Mouse (Mus musculus): ENCODE measurements around the gene Olfr1354. TPM values are rescaled to one million over a fixed set of nuclear protein-coding genes. Genes with fewer than 3 reads are reported as not detected.
"Not testable (repeated sequence)": the region's sequence is repeated elsewhere in the genome, so short reads cannot be mapped to it uniquely, and the experiment has no call there.

Gene Olfr1354
- polyA plus RNA-seq (2016; fragmentation: Nextera tagmentation; extraction: Ambion mirVana): not detected in 2 replicates

- H3K36me3 ChIP-seq; H3K27ac ChIP-seq; H3K27me3 ChIP-seq (replicated peaks); H3K4me2 ChIP-seq; H3K4me1 ChIP-seq; H3K9me3 ChIP-seq (replicated peaks); H3K9ac ChIP-seq; ATAC-seq; H3K4me3 ChIP-seq: not testable (repeated sequence)
- 58% methylated on average over 1 of the region's 1 CpGs for WGBS (ENCODE audit: insufficient replicate concordance)
Observed at GRCm38 (mm10) chr10:78912871-78913270, at the start of gene Olfr1354. Gene Olfr1354 (plus strand): TSS chr10:78913171.

- Histone ChIP-seq H3K27ac (no peak within 1 kb of the TSS), H3K4me1 (no peaks in the 10 kb centered on the region), H3K4me2 (no peak within 1 kb of the TSS), H3K27me3 (replicated peaks) (no peaks in the 10 kb centered on the region), H3K9me3 (replicated peaks) (peaks cover 9% of the 10 kb centered on the region), H3K4me3 (no peak within 1 kb of the TSS), H3K36me3 (no peaks in the 10 kb centered on the region), H3K9ac (no peak within 1 kb of the TSS)
- no peak for ATAC-seq
- WGBS (ENCODE audit: insufficient replicate concordance): 41% methylated on average over 2 of the region's 2 CpGs
Observed at GRCm38 (mm10) chr10:78875240-78875639, 37.7 kb upstream of the Olfr1354 start, which contains the start of gene Olfr1355. Gene Olfr1355 (plus strand): TSS chr10:78875540.

GRCm38 (mm10) chr10:78950336-78950735 lies 37.4 kb downstream of the Olfr1354 start, which contains the start of gene Olfr8:
Gene Olfr8 (plus strand): TSS chr10:78950636.
- WGBS (ENCODE audit: insufficient replicate concordance): 78% methylated on average over 1 of the region's 1 CpGs

GRCm38 (mm10) chr10:78963009-78963408 lies 50.0 kb downstream of the Olfr1354 start, which contains the start of gene Olfr1353:
Gene Olfr1353 (plus strand): TSS chr10:78963309.
- H3K9ac ChIP-seq; H3K4me2 ChIP-seq; H3K36me3 ChIP-seq; H3K9me3 ChIP-seq (replicated peaks); ATAC-seq; H3K27me3 ChIP-seq (replicated peaks); H3K4me3 ChIP-seq; H3K27ac ChIP-seq; H3K4me1 ChIP-seq: not testable (repeated sequence)

More at GRCm38 (mm10) chr10:78950336-78950735, 37.4 kb downstream of the Olfr1354 start, which contains the start of gene Olfr8:
- not testable (repeated sequence) for H3K4me2 ChIP-seq; H3K27ac ChIP-seq; H3K9me3 ChIP-seq (replicated peaks); H3K4me1 ChIP-seq; H3K36me3 ChIP-seq; H3K4me3 ChIP-seq; H3K27me3 ChIP-seq (replicated peaks); H3K9ac ChIP-seq; ATAC-seq

Other genes with a start within 250 kb of the Olfr1354 start
- gene Casp14, start 194.9 kb upstream of the Olfr1354 start, polyA plus RNA-seq (2016; fragmentation: Nextera tagmentation; extraction: Ambion mirVana): not detected in 2 replicates
- gene Ccdc105, start 160.1 kb upstream of the Olfr1354 start, polyA plus RNA-seq (2016; fragmentation: Nextera tagmentation; extraction: Ambion mirVana): not detected in 2 replicates
- gene Slc1a6, start 132.7 kb upstream of the Olfr1354 start, polyA plus RNA-seq (2016; fragmentation: Nextera tagmentation; extraction: Ambion mirVana): 0.61 and 0.78 TPM in 2 replicates
- gene Olfr1356, start 61.0 kb upstream of the Olfr1354 start, polyA plus RNA-seq (2016; fragmentation: Nextera tagmentation; extraction: Ambion mirVana): not detected in 2 replicates
- not detected in 2 replicates for gene Olfr1355, start 37.6 kb upstream of the Olfr1354 start, polyA plus RNA-seq (2016; fragmentation: Nextera tagmentation; extraction: Ambion mirVana)
- not detected in 2 replicates for gene Olfr8, start 37.5 kb downstream of the Olfr1354 start, polyA plus RNA-seq (2016; fragmentation: Nextera tagmentation; extraction: Ambion mirVana)
- gene Olfr1353, start 50.1 kb downstream of the Olfr1354 start, polyA plus RNA-seq (2016; fragmentation: Nextera tagmentation; extraction: Ambion mirVana): not detected in 2 replicates
- not detected in 2 replicates for gene Olfr1352, start 67.9 kb downstream of the Olfr1354 start, polyA plus RNA-seq (2016; fragmentation: Nextera tagmentation; extraction: Ambion mirVana)
- gene Olfr1351, start 99.3 kb downstream of the Olfr1354 start, polyA plus RNA-seq (2016; fragmentation: Nextera tagmentation; extraction: Ambion mirVana): not detected in 2 replicates
- gene Olfr57, start 115.6 kb downstream of the Olfr1354 start, polyA plus RNA-seq (2016; fragmentation: Nextera tagmentation; extraction: Ambion mirVana): not detected in 2 replicates
- gene 2610008E11Rik, start 184.4 kb downstream of the Olfr1354 start, polyA plus RNA-seq (2016; fragmentation: Nextera tagmentation; extraction: Ambion mirVana): 5.8 and 6.0 TPM in 2 replicates
- gene Vmn2r80, start 235.6 kb downstream of the Olfr1354 start, polyA plus RNA-seq (2016; fragmentation: Nextera tagmentation; extraction: Ambion mirVana): not detected in 2 replicates

All from liver, embryonic 12.5 days (tissue).